Mouse (Mus musculus): ENCODE measurements around the gene Ccnb2. TPM values are rescaled to one million over a fixed set of nuclear protein-coding genes. Genes with fewer than 3 reads are reported as not detected.
"Not testable (repeated sequence)": the region's sequence is repeated elsewhere in the genome, so short reads cannot be mapped to it uniquely, and the experiment has no call there.

Gene Ccnb2
- polyA plus RNA-seq (2014; fragmentation: Nextera tagmentation; extraction: Ambion mirVana): 173 and 177 TPM in 2 replicates

- peak within 1 kb of the TSS; percentile 91 for H3K4me2 ChIP-seq (replicated peaks; ENCODE audit: low read depth, low read length)
- 2% methylated on average over 45 of the region's 45 CpGs for WGBS
- peak within 1 kb of the TSS; percentile 75 for H3K4me3 ChIP-seq (ENCODE audit: low read depth, low read length)
- H3K36me3 ChIP-seq (ENCODE audit: control insufficient read depth, insufficient read depth, low read length): peaks cover 31% of the 10 kb centered on the region
- peaks cover 8% of the 10 kb centered on the region; the same call in 1 of the 2 replicates for H3K4me1 ChIP-seq (ENCODE audit: control insufficient read depth, insufficient read depth, low read length)
- H3K9ac ChIP-seq (replicated peaks; ENCODE audit: low read depth, low read length): peak within 1 kb of the TSS; percentile 65
- no peaks in the 10 kb centered on the region for H3K27me3 ChIP-seq (ENCODE audit: control insufficient read depth, insufficient read depth, low read length)
- peak; percentile 98 for ATAC-seq (ENCODE audit: insufficient number of reproducible peaks, insufficient read depth, low FRiP score, low read depth)
- peak within 1 kb of the TSS; percentile 53; the same call in 1 of the 2 replicates for H3K27ac ChIP-seq (ENCODE audit: low read length)
- no peaks in the 10 kb centered on the region for H3K9me3 ChIP-seq (ENCODE audit: control insufficient read depth, low read depth, low read length)
Measured at GRCm38 (mm10) chr9:70421257-70422056, at the start of gene Ccnb2. Gene Ccnb2, minus strand, starts transcription at chr9:70421547.

- H3K36me3 ChIP-seq (ENCODE audit: control insufficient read depth, insufficient read depth, low read length): peaks cover 25% of the 10 kb centered on the region
- not testable (repeated sequence) for H3K4me1 ChIP-seq (ENCODE audit: control insufficient read depth, insufficient read depth, low read length); H3K4me3 ChIP-seq (ENCODE audit: low read depth, low read length); H3K9me3 ChIP-seq (ENCODE audit: control insufficient read depth, low read depth, low read length); H3K27ac ChIP-seq (ENCODE audit: low read length); ATAC-seq (ENCODE audit: insufficient number of reproducible peaks, insufficient read depth, low FRiP score, low read depth); H3K9ac ChIP-seq (replicated peaks; ENCODE audit: low read depth, low read length); H3K27me3 ChIP-seq (ENCODE audit: control insufficient read depth, insufficient read depth, low read length); H3K4me2 ChIP-seq (replicated peaks; ENCODE audit: low read depth, low read length)
- WGBS: 93% methylated on average over 11 of the region's 13 CpGs
Measured at GRCm38 (mm10) chr9:70463091-70463490, 41.7 kb upstream of the Ccnb2 start.

- no peaks in the 10 kb centered on the region for H3K9me3 ChIP-seq (ENCODE audit: control insufficient read depth, low read depth, low read length)
- H3K36me3 ChIP-seq (ENCODE audit: control insufficient read depth, insufficient read depth, low read length): peaks cover 44% of the 10 kb centered on the region
- no peak overlapping the region for H3K27ac ChIP-seq (ENCODE audit: low read length)
- H3K27me3 ChIP-seq (ENCODE audit: control insufficient read depth, insufficient read depth, low read length): no peaks in the 10 kb centered on the region
- no peak overlapping the region for H3K4me3 ChIP-seq (ENCODE audit: low read depth, low read length)
- no peak overlapping the region for H3K9ac ChIP-seq (replicated peaks; ENCODE audit: low read depth, low read length)
- no peaks in the 10 kb centered on the region for H3K4me1 ChIP-seq (ENCODE audit: control insufficient read depth, insufficient read depth, low read length)
- no peak for ATAC-seq (ENCODE audit: insufficient number of reproducible peaks, insufficient read depth, low FRiP score, low read depth)
- 89% methylated on average over 2 of the region's 2 CpGs for WGBS
- H3K4me2 ChIP-seq (replicated peaks; ENCODE audit: low read depth, low read length): no peak overlapping the region
Measured at GRCm38 (mm10) chr9:70452371-70452770, 31.0 kb upstream of the Ccnb2 start.

GRCm38 (mm10) chr9:70449072-70449471 is 27.7 kb upstream of the Ccnb2 start:
- 91% methylated on average over 5 of the region's 5 CpGs for WGBS
- ATAC-seq (ENCODE audit: insufficient number of reproducible peaks, insufficient read depth, low FRiP score, low read depth): no peak
- peaks cover 34% of the 10 kb centered on the region for H3K36me3 ChIP-seq (ENCODE audit: control insufficient read depth, insufficient read depth, low read length)

GRCm38 (mm10) chr9:70439959-70440358 is 18.6 kb upstream of the Ccnb2 start:
- Histone ChIP-seq H3K27ac (ENCODE audit: low read length) (no peak overlapping the region), H3K4me3 (ENCODE audit: low read depth, low read length) (no peak overlapping the region), H3K9me3 (ENCODE audit: control insufficient read depth, low read depth, low read length) (no peaks in the 10 kb centered on the region), H3K27me3 (ENCODE audit: control insufficient read depth, insufficient read depth, low read length) (no peaks in the 10 kb centered on the region), H3K4me1 (ENCODE audit: control insufficient read depth, insufficient read depth, low read length) (no peaks in the 10 kb centered on the region), H3K36me3 (ENCODE audit: control insufficient read depth, insufficient read depth, low read length) (peaks cover 34% of the 10 kb centered on the region; the same call in 1 of the 2 replicates), H3K9ac (replicated peaks; ENCODE audit: low read depth, low read length) (no peak overlapping the region), H3K4me2 (replicated peaks; ENCODE audit: low read depth, low read length) (no peak overlapping the region)
- WGBS: 85% methylated on average over 4 of the region's 4 CpGs
- ATAC-seq (ENCODE audit: insufficient number of reproducible peaks, insufficient read depth, low FRiP score, low read depth): no peak

More at GRCm38 (mm10) chr9:70449072-70449471, 27.7 kb upstream of the Ccnb2 start:
- H3K4me3 ChIP-seq (ENCODE audit: low read depth, low read length): no peak overlapping the region
- H3K4me1 ChIP-seq (ENCODE audit: control insufficient read depth, insufficient read depth, low read length): no peaks in the 10 kb centered on the region
- no peaks in the 10 kb centered on the region for H3K9me3 ChIP-seq (ENCODE audit: control insufficient read depth, low read depth, low read length)
- no peak overlapping the region for H3K9ac ChIP-seq (replicated peaks; ENCODE audit: low read depth, low read length)
- H3K27ac ChIP-seq (ENCODE audit: low read length): no peak overlapping the region
- H3K4me2 ChIP-seq (replicated peaks; ENCODE audit: low read depth, low read length): no peak overlapping the region
- no peaks in the 10 kb centered on the region for H3K27me3 ChIP-seq (ENCODE audit: control insufficient read depth, insufficient read depth, low read length)

- Histone ChIP-seq H3K27me3 (ENCODE audit: control insufficient read depth, insufficient read depth, low read length) (no peaks in the 10 kb centered on the region), H3K9ac (replicated peaks; ENCODE audit: low read depth, low read length) (no peak overlapping the region), H3K36me3 (ENCODE audit: control insufficient read depth, insufficient read depth, low read length) (peaks cover 28% of the 10 kb centered on the region), H3K9me3 (ENCODE audit: control insufficient read depth, low read depth, low read length) (no peaks in the 10 kb centered on the region), H3K4me2 (replicated peaks; ENCODE audit: low read depth, low read length) (no peak overlapping the region), H3K27ac (ENCODE audit: low read length) (no peak overlapping the region), H3K4me1 (ENCODE audit: control insufficient read depth, insufficient read depth, low read length) (peaks cover 8% of the 10 kb centered on the region; the same call in 1 of the 2 replicates), H3K4me3 (ENCODE audit: low read depth, low read length) (no peak overlapping the region)
- ATAC-seq (ENCODE audit: insufficient number of reproducible peaks, insufficient read depth, low FRiP score, low read depth): no peak
- WGBS: 96% methylated on average over 2 of the region's 2 CpGs
Measured at GRCm38 (mm10) chr9:70422661-70423060, 1.3 kb upstream of the Ccnb2 start.

- H3K4me2 ChIP-seq (replicated peaks; ENCODE audit: low read depth, low read length): no peak overlapping the region
Measured at GRCm38 (mm10) chr9:70416412-70416811, 4.9 kb downstream of the Ccnb2 start.

GRCm38 (mm10) chr9:70413038-70413437 is 8.3 kb downstream of the Ccnb2 start:
- WGBS: 88% methylated on average over 7 of the region's 7 CpGs
- H3K36me3 ChIP-seq (ENCODE audit: control insufficient read depth, insufficient read depth, low read length): peaks cover 77% of the 10 kb centered on the region
- H3K4me1 ChIP-seq (ENCODE audit: control insufficient read depth, insufficient read depth, low read length): no peaks in the 10 kb centered on the region
- no peak for ATAC-seq (ENCODE audit: insufficient number of reproducible peaks, insufficient read depth, low FRiP score, low read depth)
- no peak overlapping the region for H3K4me2 ChIP-seq (replicated peaks; ENCODE audit: low read depth, low read length)
- no peak overlapping the region for H3K9ac ChIP-seq (replicated peaks; ENCODE audit: low read depth, low read length)
- H3K9me3 ChIP-seq (ENCODE audit: control insufficient read depth, low read depth, low read length): no peaks in the 10 kb centered on the region
- no peak overlapping the region for H3K4me3 ChIP-seq (ENCODE audit: low read depth, low read length)
- H3K27me3 ChIP-seq (ENCODE audit: control insufficient read depth, insufficient read depth, low read length): no peaks in the 10 kb centered on the region
- H3K27ac ChIP-seq (ENCODE audit: low read length): no peak overlapping the region

More at GRCm38 (mm10) chr9:70416412-70416811, 4.9 kb downstream of the Ccnb2 start:
- 77% methylated on average over 3 of the region's 3 CpGs for WGBS
- no peak overlapping the region for H3K27ac ChIP-seq (ENCODE audit: low read length)
- H3K27me3 ChIP-seq (ENCODE audit: control insufficient read depth, insufficient read depth, low read length): no peaks in the 10 kb centered on the region
- H3K9me3 ChIP-seq (ENCODE audit: control insufficient read depth, low read depth, low read length): no peaks in the 10 kb centered on the region
- no peak overlapping the region for H3K4me3 ChIP-seq (ENCODE audit: low read depth, low read length)
- H3K36me3 ChIP-seq (ENCODE audit: control insufficient read depth, insufficient read depth, low read length): peaks cover 55% of the 10 kb centered on the region
- H3K9ac ChIP-seq (replicated peaks; ENCODE audit: low read depth, low read length): no peak overlapping the region
- peaks cover 8% of the 10 kb centered on the region; the same call in 1 of the 2 replicates for H3K4me1 ChIP-seq (ENCODE audit: control insufficient read depth, insufficient read depth, low read length)
- ATAC-seq (ENCODE audit: insufficient number of reproducible peaks, insufficient read depth, low FRiP score, low read depth): no peak

Measured in stomach, embryonic 14.5 days (tissue).